Mouse (Mus musculus) forebrain, embryonic 16.5 days (tissue): ENCODE measurements around the gene Mthfd1. TPM values are rescaled to one million over a fixed set of nuclear protein-coding genes. Genes with fewer than 3 reads are reported as not detected.
A peak's percentile ranks its signal among the peaks of the same experiment; 100 is the strongest.

Source experiments
- ATAC-seq: fragments of 200-750 bp; cut with Nextera tagmentation; 2 replicates; pipeline ENCODE4 v1.8.0; 2017; ENCODE audit warnings: mild to moderate bottlenecking, moderate library complexity
- H3K27ac ChIP-seq: fragments of 300-500 bp; sonication (generic); 2 replicates; pipeline ENCODE4 v1.5.1; 2014; ENCODE audit warnings: low read length, control low read depth
- H3K27me3 ChIP-seq: fragments of 300-500 bp; sonication (generic); replicated peaks from 2 replicates; pipeline ENCODE4 v1.6.1; 2014; ENCODE audit warnings: low read length; ENCODE audit not compliant: control insufficient read depth, insufficient read depth
- H3K36me3 ChIP-seq: fragments of 300-500 bp; sonication (generic); 2 replicates; pipeline ENCODE4 v1.6.1; 2014; ENCODE audit not compliant: control insufficient read depth, insufficient read depth
- H3K4me1 ChIP-seq: fragments of 300-500 bp; sonication (generic); replicated peaks from 2 replicates; pipeline ENCODE4 v1.6.1; 2014; ENCODE audit warnings: low read length; ENCODE audit not compliant: control insufficient read depth, insufficient read depth
- H3K4me2 ChIP-seq: fragments of 300-500 bp; sonication (generic); 2 replicates; pipeline ENCODE4 v1.6.1; 2014; ENCODE audit warnings: mild to moderate bottlenecking, low read length, control low read depth
- H3K4me3 ChIP-seq: fragments of 300-500 bp; sonication (generic); replicated peaks from 2 replicates; pipeline ENCODE4 v1.5.1; 2014; ENCODE audit warnings: mild to moderate bottlenecking, low read length, control low read depth
- H3K9ac ChIP-seq: fragments of 300-500 bp; sonication (generic); replicated peaks from 2 replicates; pipeline ENCODE4 v1.6.1; 2014; ENCODE audit warnings: low read depth, low read length, control low read depth
- H3K9me3 ChIP-seq: fragments of 300-500 bp; sonication (generic); 2 replicates; pipeline ENCODE4 v1.6.1; 2016; ENCODE audit warnings: low read length; ENCODE audit not compliant: control insufficient read depth
- WGBS: fragments of 180-500 bp; shearing (Covaris S2); extraction: QIAGEN DNeasy Blood & Tissue Kit; methylation state at CpG from one replicate; pipeline ENCODE4 v1.1.7; 2014; 5-methylcytosine and 5-hydroxymethylcytosine counted together
- polyA plus RNA-seq: library from polyadenylated mRNA; unstranded; fragments of >200 nt; fragmentation: Nextera tagmentation; extraction: Ambion mirVana; gene quantifications from 2 replicates; pipeline ENCODE4 v1.2.1, GENCODE M21; 2015

The Mthfd1 gene
- polyA plus RNA-seq, 1 experiment from 2014 or later = 47.8 TPM

GRCm38 (mm10) chr12:76272610-76273524 is 17.8 kb downstream of the Mthfd1 start:
- H3K36me3 ChIP-seq = no peaks in the 10 kb centered on the region
- H3K4me2 ChIP-seq = no peak overlapping the region
- H3K9me3 ChIP-seq = no peaks in the 10 kb centered on the region
- no peak overlapping the region for H3K9ac ChIP-seq
- H3K4me1 ChIP-seq = no peaks in the 10 kb centered on the region
- no peaks in the 10 kb centered on the region for H3K27me3 ChIP-seq
- WGBS = 92% methylated on average over 10 of the region's 10 CpGs
- H3K27ac ChIP-seq = no peak overlapping the region
- H3K4me3 ChIP-seq = no peak overlapping the region
- ATAC-seq = no peak

- Histone ChIP-seq H3K36me3 (no peaks in the 10 kb centered on the region), H3K4me2 (no peak overlapping the region), H3K9ac (no peak overlapping the region), H3K27me3 (no peaks in the 10 kb centered on the region), H3K9me3 (no peaks in the 10 kb centered on the region), H3K27ac (no peak overlapping the region), H3K4me3 (no peak overlapping the region), H3K4me1 (peaks cover 8% of the 10 kb centered on the region)
- 84% methylated on average over 6 of the region's 6 CpGs for WGBS
- ATAC-seq = no peak
Measured at GRCm38 (mm10) chr12:76278209-76278608, 23.1 kb downstream of the Mthfd1 start.

- WGBS = 60% methylated on average over 9 of the region's 9 CpGs
Measured at GRCm38 (mm10) chr12:76280556-76280955, 25.5 kb downstream of the Mthfd1 start.

DNA sequence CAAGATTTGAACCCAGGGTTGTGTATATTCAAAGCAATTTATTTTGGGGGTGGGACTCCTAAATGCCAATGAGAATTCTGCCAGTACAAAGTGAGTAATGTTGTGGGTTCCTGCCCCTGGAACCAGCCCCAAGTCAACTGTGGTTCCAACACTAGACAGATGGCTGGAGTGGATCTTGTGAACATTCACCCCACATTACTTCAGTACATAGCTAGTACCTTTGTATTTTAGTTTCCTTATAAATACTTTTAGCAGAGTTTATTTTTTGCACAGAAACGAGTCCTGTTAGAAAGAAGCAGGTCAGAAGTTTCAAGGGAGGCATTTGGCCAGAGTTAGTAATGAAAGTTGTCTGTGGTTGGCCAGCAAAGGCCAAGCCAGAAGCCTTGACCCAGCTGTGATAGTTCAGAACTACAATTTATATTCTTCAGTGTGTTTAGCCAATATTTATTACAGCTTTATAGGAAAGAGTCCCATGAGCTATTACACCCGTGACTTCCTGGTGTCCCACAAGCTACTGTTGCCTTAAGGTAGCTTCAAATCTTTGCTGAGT is 26.1 kb downstream of the Mthfd1 start:
- WGBS = 90% methylated on average over 2 of the region's 2 CpGs
- H3K9ac ChIP-seq = no peak overlapping the region
- H3K36me3 ChIP-seq = no peaks in the 10 kb centered on the region

More at GRCm38 (mm10) chr12:76280556-76280955, 25.5 kb downstream of the Mthfd1 start:
- Histone ChIP-seq H3K4me3 (no peak overlapping the region), H3K27me3 (no peaks in the 10 kb centered on the region), H3K9ac (no peak overlapping the region), H3K36me3 (no peaks in the 10 kb centered on the region), H3K9me3 (no peaks in the 10 kb centered on the region), H3K27ac (no peak overlapping the region), H3K4me1 (peaks cover 8% of the 10 kb centered on the region), H3K4me2 (no peak overlapping the region)
- no peak for ATAC-seq

GRCm38 (mm10) chr12:76282132-76282531 is 27.0 kb downstream of the Mthfd1 start:
- ATAC-seq = peak; percentile 30
- H3K4me3 ChIP-seq = no peak overlapping the region
- H3K4me1 ChIP-seq = peaks cover 8% of the 10 kb centered on the region
- no peaks in the 10 kb centered on the region for H3K9me3 ChIP-seq
- no peak overlapping the region for H3K27ac ChIP-seq
- H3K27me3 ChIP-seq = no peaks in the 10 kb centered on the region
- H3K9ac ChIP-seq = no peak overlapping the region
- H3K4me2 ChIP-seq = no peak overlapping the region
- WGBS = 29% methylated on average over 4 of the region's 4 CpGs
- H3K36me3 ChIP-seq = no peaks in the 10 kb centered on the region

More for the DNA sequence above, 26.1 kb downstream of the Mthfd1 start:
- Histone ChIP-seq H3K9me3 (no peaks in the 10 kb centered on the region), H3K4me1 (peaks cover 8% of the 10 kb centered on the region), H3K27me3 (no peaks in the 10 kb centered on the region), H3K27ac (no peak overlapping the region), H3K4me2 (no peak overlapping the region), H3K4me3 (no peak overlapping the region)
- ATAC-seq = no peak

DNA sequence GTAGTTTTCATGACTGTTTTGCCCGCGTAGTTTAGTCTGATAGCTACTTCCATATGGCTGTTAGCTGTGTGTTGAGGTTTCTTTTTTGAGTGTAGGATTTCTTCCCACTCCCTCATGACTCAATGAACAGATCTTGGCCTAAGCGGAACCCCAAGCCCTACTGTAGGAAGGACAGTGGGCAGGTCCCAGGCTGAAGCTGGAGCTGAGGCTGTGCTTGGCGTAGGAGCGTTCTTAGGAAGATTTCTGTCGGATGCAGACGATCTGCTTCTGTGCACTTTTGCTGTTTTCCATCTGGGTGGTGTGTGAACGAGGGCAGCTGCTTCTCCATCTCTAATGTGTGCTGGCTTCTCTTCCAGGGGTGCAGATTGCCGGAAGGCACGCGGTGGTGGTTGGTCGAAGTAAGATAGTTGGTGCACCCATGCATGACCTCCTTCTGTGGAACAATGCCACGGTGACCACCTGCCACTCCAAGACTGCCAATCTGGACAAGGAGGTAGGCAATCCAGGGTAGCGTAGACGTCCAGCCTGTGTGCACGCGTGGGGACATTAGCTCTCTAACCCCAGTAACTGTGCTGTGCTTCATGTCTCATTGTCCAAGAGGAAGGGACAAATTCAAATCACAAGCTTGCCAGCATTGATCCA is 27.6 kb downstream of the Mthfd1 start:
- H3K27me3 ChIP-seq = no peaks in the 10 kb centered on the region
- no peak overlapping the region for H3K9ac ChIP-seq
- H3K4me1 ChIP-seq = peaks cover 13% of the 10 kb centered on the region
- H3K36me3 ChIP-seq = no peaks in the 10 kb centered on the region
- no peak overlapping the region for H3K4me2 ChIP-seq
- no peak overlapping the region for H3K4me3 ChIP-seq
- no peaks in the 10 kb centered on the region for H3K9me3 ChIP-seq
- no peak overlapping the region for H3K27ac ChIP-seq
- 81% methylated on average over 17 of the region's 17 CpGs for WGBS
- ATAC-seq = no peak

DNA sequence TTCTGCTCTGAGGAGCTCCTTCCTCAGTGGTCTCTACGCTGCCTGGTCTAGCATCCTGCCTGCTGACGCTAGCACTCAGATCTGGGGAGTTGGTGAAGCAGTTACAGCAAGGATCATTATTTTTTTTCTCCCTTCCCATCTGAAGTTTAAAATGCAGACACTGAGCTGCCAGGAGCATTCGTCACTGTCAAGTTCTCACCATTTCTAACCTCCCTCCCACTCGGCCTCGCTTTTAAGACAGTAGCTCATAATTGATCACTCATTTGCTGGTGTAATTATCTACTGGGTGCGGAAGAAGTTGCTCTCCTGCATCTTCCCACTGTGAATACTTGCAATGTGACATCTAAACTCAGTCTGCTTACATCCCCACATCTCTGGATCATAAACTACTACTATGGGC is 30.3 kb downstream of the Mthfd1 start:
- peaks cover 16% of the 10 kb centered on the region for H3K4me1 ChIP-seq
- H3K27ac ChIP-seq = no peak overlapping the region
- no peaks in the 10 kb centered on the region; the same call in 1 of the 2 replicates for H3K36me3 ChIP-seq
- H3K4me3 ChIP-seq = no peak overlapping the region
- H3K4me2 ChIP-seq = no peak overlapping the region
- no peak for ATAC-seq
- no peaks in the 10 kb centered on the region for H3K27me3 ChIP-seq
- 84% methylated on average over 6 of the region's 6 CpGs for WGBS
- H3K9ac ChIP-seq = no peak overlapping the region
- H3K9me3 ChIP-seq = no peaks in the 10 kb centered on the region

DNA sequence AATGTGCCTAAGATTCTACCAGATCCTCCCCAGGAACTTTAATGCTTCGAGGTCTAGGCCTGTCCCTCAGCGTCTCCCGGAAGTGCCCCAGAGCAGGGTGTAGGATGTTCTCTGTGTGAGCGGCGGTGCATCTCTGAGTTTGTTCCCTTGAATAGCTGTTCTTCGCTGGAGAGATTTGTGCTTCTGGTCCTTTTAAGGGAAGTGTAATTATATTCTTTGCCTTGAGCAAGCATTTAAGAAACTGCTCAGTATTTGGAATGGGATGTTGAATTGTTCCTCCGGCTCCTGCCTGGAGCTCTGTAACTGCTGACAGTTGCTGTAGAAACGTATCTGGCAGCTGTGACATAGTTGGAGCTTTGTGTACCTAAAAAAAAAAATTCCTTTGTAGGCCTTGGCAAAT is 32.9 kb downstream of the Mthfd1 start:
- Histone ChIP-seq H3K4me2 (no peak overlapping the region), H3K27me3 (no peaks in the 10 kb centered on the region), H3K9me3 (no peaks in the 10 kb centered on the region), H3K36me3 (peaks cover 2% of the 10 kb centered on the region; the same call in 1 of the 2 replicates), H3K4me1 (peaks cover 12% of the 10 kb centered on the region), H3K4me3 (no peak overlapping the region), H3K27ac (peak overlapping the region; percentile 86), H3K9ac (no peak overlapping the region)
- peak; percentile 83 for ATAC-seq
- WGBS = 10% methylated on average over 8 of the region's 8 CpGs

- ATAC-seq = peak; percentile 68
- H3K4me3 ChIP-seq = no peak overlapping the region
- H3K4me1 ChIP-seq = peaks cover 12% of the 10 kb centered on the region
- no peak overlapping the region for H3K4me2 ChIP-seq
- H3K27ac ChIP-seq = peak overlapping the region; percentile 76
- no peaks in the 10 kb centered on the region for H3K9me3 ChIP-seq
- peaks cover 2% of the 10 kb centered on the region; the same call in 1 of the 2 replicates for H3K36me3 ChIP-seq
- WGBS = 24% methylated on average over 5 of the region's 5 CpGs
- no peak overlapping the region for H3K9ac ChIP-seq
- H3K27me3 ChIP-seq = no peaks in the 10 kb centered on the region
Measured at GRCm38 (mm10) chr12:76288494-76288893, 33.4 kb downstream of the Mthfd1 start.
